Mouse (Mus musculus): ENCODE results near the gene Hoxb8.

The Hoxb8 gene

DNA sequence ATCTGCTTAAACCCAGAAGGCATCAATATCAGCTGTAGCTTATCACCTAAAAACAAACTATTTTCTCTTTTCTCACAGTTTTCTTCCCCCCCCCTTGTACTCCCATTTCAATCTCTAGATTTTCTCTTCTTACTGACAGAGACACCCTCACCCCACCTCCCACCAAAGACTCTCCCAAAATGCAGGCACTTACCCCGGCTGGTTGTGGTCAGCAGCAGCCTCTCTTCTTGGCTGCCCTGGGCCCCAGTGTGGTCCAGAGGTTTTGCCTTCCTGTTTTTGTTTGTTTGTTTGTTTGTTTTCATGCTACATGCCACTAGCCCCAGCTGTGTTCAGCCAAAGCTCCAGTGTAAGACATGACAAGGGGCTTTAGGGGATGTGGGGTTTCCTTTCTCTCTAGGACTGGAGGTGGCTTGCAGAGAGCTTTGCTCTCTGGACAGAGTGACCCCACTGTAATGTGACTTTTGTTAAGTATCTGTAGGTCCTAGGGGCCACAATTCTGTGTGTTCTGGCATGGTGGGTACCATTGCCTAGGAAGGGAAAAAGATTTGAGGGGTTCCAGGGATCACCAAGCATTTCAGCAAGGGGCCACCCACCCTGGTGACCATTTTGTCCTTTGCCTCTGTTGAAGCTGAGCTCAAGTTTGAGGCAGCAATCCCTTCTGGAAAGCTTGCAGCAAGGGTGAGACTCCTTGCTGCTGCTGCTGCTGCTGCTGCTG, 13.5 kb upstream of the Hoxb8 start:
- DNase-seq = no peak

DNA sequence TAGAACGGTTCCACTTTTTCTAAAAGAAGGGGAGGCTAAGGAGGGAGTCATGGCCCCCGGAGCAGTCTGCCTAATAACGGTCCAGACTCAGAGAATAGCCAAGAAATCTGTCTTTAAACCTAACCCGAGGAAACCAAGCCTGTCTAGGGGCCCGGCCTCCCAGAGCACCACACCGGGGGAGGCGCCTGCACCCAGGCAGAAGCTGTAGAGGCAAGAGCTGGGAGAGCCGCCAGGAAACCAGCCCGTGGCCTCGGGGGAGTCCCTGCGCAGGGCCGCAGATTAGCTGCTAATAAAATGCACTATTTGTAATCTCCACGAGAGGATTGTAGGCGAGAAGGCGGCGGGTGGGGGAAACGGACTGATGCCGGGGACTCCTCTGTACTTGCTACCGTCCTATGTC, 11.8 kb upstream of the Hoxb8 start:
- no peak for DNase-seq

DNA sequence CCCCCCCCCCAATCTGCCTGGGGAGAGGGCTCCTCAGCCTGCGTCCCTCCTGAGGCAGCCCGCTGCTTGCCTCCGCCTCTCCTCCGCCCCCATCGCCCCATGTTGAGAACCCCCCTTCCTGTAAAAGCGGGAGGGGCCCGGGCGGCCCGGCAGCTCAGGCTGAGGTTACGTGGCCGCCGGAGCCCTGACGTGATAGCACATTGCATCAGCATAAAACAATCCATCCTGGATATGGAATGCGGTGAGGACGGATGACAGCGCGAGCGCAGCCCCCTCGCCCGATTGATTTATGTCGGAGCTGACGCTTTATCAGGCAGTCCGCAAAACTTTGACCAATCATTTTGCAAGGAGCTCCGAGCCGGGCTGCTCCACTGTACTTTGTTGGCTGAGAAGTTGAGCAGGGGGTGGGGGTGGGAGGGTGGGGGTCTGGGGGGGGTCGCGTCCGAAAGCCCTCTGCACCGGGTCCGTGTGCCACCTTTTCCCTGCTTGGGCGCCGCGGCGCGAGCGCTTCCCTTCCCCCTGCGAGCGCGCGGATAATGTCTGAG, 10.6 kb upstream of the Hoxb8 start, which contains the start of gene Hoxb9:
Gene Hoxb9, plus strand, starts transcription at position 462 of the 545 bp plus-strand sequence.
- DNase-seq = no peak

DNA sequence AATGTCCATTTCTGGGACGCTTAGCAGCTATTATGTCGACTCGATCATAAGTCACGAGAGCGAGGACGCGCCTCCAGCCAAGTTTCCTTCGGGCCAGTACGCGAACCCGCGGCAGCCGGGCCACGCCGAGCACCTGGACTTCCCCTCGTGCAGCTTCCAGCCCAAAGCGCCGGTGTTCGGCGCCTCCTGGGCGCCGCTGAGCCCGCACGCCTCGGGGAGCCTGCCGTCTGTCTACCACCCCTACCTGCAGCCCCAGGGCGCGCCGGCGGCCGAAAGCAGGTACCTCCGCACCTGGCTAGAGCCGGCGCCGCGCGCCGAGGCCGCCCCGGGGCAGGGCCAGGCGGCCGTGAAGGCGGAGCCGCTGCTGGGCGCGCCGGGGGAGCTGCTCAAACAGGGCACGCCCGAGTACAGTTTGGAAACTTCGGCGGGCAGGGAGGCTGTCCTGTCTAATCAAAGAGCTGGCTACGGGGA, 10.1 kb upstream of the Hoxb8 start:
- no peak for DNase-seq

DNA sequence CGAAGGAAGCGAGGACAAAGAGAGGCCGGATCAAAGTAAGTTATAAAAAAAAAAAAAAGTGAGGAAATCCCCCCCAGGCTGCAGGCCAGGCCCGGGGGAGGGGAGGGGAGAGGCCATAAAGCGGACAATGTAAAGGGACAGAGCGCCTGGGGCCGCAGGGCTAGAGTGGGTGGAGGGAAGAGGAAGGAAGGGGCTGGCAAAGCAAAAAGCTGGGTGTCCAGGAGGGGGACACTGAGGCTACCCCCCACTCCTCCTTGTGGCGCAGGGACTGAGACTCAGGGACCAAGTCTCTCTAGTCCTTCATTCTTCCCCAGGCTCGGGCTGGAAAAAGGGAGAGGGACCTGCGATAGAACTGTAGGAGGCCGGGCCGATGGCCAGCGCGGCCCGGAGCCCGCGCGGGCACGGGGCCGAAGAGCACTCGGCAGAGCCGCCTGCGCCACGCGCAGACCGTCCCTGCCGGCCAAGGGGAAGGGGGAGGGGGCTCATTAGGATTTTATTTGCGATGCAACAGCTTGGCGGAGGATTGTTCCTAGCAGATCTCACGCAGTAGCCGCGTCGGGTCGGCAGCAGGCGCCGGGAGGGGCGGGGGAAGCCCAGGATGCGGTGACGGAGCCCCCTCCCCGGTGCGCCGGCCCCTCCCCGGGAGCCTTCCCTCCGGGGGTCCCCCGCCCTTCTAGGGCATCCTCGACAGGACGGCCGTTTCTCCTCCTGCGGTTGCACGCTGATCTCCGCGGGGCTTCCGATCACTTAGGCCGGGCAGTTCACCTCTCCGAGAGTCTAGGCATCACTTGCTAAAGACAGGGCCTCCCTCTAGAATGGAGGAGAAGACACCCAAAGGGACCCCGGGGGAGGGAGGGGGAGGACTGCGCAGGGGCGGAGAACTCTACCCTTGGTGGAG, 9.4 kb upstream of the Hoxb8 start:
- no peak for DNase-seq

DNA sequence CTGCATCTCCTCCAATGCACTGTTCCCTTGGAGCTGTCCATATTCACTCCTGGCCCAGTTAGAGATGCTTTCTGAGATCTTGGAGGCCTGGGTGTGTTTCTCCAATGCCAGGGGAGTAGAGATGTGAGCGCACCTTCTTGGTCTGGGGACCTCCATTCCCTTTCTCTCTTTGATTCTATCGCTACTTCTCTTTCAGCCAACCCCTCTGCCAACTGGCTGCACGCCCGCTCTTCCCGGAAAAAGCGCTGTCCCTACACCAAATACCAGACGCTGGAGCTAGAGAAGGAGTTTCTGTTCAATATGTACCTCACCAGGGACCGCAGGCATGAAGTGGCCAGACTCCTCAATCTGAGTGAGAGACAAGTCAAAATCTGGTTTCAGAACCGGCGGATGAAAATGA, 7.3 kb upstream of the Hoxb8 start:
- no peak for DNase-seq

DNA sequence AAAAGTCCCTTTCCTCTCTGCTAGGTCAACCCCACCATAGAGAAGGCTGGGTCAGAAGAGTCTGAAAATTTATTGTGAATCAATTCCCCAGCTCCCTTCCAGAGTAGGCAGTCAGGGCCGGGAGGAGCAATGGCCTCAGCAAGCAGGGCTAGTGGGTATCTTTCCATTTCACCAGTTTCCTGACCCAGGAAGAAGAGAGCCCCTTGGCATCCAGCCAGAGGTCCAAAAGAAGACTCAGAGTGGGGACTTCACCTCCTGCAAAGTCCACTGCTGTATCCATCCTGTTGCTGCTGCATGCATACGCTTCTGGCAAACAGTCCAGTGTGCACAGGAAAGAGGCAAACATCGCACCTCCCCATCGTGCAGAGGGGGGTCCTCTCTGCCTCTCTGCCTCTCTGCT, 5.8 kb upstream of the Hoxb8 start:
- no peak for DNase-seq

DNA sequence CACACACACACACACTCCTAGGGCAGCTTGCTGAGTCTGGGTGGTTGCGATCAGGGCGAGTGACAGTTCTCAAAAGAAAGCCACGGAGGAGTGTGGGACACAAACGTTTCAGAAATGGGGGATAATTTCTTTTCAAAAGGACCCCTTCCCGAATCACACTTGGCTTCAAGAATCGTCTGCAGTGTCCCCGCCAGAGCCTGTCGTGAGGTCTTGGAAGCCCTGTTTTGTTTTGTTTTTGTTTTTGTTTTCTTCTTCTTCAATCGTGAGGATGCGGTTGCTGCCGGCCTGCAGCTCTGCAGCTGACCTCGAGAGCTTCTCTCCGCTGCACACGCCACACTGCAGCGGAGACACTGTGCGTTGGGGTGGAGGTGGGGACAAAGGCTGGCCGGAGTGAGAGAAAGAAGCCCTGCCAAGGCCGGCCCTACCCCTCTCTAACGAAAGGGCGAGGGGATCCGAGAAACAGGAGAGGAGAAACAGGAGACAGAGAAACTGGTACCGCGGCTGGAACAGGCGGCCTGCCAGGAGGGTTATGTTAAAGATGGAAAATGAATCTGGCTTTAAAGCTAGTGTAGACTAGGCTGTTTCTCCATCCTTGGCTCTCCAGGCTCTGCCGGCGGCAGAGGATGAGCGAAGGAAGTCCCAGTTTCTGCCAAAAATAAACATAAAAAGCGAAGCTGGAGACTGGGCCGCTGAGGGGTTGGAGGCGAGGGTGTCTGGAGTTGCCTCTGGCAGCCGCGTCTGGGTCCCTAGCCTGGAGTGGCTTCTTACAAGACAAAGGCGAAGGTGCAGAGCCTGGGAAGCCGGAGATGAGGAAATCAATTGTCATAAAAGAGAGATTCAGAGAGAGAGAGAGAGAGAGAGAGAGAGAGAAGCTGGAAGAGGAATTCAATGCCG, 4.3 kb upstream of the Hoxb8 start:
- no peak for DNase-seq

DNA sequence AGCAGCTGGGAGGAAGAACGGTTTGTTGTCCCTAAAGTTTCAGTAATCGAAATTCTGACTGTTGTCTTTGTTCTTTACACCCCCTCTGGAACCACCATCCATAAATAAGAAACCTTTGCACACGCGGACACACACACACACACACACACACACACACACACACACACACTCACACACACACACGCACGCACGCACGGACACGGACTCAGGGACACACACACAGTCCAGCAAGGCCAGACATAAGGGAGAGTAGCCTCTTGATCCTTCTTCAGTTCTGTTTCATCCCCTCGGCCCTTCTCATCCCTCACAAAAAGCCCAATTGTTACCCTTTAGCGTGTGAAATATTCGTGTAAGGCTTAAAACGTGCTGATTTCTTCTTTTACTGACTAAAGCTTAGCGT, 3.4 kb upstream of the Hoxb8 start:
- no peak for DNase-seq

DNA sequence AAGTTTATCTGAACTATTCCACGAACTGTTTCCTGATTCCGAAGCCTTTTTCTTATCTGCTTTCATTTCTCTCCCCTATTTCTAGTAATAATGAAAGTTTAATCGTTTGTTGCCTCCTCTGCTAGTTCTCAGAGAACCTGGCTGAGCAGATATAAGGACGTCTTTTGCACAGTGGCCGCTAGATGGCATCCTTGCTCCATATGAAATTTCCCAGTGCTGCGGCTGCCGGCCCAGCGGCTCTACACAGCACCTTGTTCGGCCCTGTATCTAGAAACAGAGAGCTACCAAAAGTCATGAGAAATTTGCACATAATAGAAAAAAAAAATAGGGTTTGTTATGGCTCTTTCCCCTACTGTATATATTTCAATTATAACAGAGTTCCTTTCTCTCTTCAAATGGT, 2.9 kb upstream of the Hoxb8 start:
- peak; percentile 82 for DNase-seq

DNA sequence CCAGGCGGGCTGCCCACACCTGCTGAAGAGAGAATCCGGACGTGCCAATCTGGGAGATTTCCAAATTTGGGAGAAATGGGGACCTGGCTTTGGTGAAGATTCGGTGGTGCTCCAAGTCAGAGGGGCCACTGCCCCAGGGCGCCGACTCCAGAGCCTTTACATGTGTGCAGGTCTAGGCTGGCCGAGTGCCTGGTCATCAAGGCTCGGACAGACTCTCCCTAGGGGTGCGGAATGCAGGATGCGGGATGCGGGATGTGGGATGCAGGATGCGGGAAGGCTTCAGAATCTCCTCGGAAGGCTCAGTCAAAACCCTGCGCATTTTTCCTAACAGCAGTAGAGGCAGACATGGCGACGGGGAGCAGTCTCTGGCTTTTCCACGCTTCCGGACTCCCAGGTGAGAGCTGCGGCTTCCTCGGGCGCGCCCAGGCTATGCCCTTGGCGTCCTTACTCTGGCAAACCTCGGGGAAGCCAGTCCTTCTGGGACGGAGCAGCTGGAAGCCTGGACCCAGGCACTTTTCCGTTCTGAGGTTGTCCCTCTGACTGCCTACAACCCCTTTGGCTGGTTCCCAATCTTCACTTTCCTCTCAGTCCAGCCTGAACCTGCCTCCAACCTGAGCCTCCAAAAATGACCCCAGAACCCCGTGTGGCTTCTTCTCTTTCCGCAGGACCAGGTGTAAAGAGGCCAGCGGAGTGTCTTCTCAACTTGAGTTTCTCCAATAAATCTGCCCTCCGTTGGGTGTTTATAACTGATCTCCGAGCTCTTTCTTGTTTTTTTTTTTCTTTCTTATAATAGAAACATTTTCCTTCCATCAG, 2.1 kb upstream of the Hoxb8 start:
- DNase-seq = no peak

DNA sequence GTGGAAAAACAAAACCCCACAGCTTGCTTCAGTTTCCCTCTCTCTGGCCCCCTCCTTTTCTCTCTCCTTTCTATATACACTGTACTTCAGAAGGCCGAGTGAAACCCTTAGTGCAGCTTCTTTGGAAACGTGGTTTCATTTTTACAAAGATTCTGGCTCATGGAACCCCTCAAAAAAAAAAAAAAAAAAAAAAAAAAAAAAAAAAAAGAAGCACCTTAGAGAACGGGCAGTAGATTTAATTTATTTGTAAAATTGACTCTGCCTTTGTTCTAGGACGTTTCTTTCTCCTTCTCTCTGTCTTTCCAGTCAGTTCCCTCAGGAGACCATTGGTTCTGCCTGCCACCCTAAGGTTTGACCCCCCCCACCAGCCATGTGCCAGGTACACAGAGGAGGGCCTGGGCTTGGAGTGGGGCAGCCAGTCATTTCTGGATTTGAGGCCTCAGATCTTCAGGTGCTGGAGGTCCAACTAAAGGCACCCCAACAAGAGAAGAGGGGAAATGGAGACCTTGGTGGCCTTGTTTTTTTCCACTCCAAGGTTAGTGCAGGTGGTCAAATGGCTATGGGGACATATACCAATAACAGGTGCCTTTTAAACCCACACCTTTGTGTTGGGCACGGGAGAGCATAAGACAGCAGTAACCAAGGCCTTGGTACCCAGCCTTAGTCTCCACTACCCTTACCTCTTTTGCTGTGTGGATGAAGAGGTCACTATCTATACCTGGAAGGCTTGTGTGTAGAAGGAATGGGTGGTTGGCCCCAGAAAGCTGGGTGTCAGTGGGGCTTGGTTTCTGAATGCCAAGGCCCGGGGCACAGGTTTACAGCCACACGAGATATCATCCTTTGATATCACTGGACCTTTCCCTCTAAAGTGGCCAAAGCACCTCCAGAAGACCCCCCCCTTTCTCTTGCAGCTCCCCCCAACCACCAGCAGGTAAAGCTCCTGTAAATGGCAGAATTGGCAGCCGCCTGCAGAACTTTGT, 1.0 kb upstream of the Hoxb8 start:
- DNase-seq = no peak

DNA sequence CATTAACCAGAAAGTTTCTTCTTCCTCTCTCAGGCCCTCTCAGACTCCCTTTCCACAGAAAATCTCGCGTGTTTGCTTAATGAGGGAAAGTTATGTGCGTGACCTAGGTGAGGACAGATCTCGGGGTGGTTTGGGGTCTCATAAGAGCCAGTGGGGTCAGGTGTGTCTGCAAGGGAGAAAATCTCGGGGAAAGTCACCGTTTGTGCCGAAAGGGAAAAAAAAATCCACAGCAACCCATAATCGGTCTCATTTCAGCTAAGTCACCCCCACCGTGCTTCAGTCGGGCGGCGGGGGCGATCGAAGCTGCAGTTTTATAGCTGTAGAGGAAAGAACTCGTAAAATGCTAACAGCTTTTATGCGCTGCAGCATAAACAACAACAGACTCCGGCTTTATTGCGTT, 309 bp upstream of the Hoxb8 start:
- DNase-seq = no peak

DNA sequence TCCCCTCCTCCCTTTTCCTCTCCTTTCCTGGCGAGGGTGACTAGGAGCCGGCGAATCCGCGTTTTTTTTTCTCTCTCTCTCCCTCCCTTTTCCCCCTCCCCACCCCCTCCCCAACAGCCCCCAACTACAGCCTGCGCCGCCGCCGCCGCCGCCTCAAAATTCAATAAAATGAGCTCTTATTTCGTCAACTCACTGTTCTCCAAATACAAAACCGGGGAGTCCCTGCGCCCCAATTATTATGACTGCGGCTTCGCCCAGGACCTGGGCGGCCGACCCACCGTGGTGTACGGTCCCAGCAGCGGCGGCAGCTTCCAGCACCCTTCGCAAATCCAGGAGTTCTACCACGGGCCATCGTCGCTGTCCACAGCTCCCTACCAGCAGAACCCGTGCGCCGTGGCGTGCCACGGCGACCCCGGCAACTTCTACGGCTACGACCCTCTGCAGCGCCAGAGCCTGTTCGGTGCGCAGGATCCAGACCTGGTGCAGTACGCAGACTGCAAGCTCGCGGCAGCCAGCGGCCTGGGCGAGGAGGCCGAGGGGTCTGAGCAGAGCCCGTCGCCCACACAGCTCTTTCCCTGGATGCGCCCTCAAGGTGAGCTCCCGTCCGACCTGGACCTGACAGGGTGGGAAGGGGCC, 1.2 kb downstream of the Hoxb8 start:
- no peak for DNase-seq

DNA sequence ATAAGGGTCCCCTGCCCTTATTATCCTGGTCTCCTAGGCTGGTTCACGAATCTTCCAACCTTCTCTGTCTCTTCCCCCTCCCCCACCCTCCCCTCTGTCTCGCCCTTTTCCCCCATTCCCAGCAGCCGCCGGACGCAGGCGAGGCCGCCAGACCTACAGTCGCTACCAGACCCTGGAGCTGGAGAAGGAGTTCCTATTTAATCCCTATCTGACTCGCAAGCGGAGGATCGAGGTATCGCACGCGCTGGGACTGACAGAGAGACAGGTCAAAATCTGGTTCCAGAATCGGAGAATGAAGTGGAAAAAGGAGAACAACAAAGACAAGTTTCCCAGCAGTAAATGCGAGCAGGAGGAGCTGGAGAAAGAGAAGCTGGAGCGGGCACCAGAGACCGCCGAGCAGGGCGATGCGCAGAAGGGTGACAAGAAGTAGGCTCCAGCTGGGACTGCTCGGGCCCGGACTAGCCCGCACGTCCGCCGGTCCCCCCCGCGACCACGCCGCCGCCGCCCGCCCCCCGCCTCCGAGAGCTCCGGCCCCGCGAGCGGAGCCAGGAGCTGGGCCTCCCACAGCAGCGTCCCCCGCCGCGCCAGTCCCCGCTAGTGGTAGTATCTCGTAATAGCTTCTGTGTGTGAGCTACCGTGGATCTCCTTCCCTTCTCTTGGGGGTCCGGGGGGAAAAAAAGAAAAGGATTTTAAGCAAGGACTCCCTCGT, 2.5 kb downstream of the Hoxb8 start:
- no peak for DNase-seq

DNA sequence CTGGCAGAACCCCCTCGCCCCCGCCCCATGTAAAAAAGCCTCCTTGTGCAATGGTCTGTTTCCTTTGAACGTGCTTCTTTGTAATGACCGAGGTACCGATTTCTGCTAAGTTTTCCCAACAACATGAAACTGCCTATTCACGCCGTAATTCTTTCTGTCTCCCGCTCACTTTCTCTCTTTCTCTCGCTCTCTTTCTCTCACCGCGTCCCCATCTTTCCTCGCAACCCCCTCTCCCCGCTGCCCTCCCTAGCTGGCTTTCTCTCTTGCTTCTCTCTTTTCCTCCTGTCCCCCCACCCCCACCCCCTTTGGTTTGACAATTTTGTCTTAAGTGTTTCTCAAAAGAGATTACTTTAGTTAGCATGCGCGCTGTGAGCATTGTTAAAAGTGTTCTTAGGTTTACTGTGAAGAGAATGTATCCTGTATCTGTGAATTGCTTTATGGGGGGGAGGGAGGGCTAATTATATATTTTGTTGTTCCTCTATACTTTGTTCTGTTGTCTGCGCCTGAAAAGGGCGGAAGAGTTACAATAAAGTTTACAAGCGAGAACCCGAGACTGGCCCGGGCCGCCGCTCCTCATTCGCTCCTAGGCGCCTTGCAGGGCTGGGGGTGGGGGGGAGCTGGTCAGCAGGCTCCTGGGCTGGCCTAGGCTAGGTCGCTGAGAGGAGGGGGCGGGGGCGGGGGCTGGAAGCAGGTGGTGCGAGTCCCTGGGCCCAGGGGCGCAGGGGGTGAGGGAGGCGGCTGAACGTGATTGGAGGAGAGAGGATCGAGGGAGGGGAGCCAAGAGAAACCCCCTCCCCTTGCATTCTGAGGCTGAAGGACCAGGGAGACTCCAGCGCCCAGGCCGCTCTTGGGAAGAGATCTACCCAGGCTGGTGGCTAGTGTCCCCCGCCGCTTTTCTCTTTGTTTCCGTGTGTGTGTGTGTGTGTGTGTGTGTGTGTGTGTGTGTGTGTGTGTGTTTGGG, 3.3 kb downstream of the Hoxb8 start:
- no peak for DNase-seq

DNA sequence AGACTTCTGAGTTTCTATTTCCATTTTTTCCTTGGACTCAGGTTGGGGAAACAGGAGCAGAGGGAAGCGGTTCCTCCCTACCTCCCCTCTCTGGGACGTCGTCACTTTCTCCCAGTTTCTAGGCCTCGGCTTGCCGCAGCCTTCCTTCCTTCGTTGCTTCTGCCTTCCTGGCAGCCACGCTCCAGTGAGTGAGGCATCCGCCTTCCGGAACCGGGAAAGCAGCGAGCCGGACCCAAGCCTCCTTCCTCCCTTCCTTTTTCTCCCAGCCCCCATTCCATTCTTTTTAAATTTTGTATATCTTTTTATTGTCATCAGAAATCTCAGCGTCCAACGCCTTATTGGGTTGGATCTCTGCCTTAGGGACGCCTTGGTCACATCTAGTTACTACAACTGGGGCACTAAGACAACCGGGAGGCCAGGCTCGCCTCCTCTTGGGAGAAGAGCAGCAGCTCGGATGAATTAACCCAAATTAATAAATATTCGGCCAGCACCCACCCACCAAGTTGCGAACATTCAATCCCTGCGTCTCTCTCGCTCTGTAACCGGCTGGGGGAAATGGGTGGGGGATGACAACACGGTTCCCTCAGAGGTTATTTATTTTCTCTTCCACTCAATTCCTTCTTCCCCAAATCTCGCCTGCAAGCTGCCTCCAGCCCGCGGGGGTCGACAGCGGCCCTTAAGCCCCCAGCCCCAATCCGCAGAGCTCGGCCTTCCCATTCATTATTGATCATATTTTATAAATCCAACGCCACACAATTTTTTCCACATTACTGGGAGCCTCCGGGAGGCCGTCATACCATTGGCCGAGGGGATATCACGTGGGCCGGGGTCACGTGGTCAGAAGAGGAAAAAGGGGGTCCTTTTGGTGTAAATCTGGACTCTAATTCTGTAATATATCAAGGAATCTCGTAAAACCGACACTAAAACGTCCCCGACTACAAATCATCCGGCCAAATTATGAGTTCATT, 4.3 kb downstream of the Hoxb8 start, which contains the start of gene Hoxb7:
Gene Hoxb7, plus strand, starts transcription at position 853 of the 968 bp plus-strand sequence.
- no peak for DNase-seq

All from cerebellum, adult 8-10 months (tissue).